In genomic region chr3:42587296-42587932, GRCm38 (mm10) we compare ENCODE assay signal across 22 mouse cellular contexts.
A peak's percentile ranks its signal among the peaks of the same experiment; 100 is the strongest.
DNase-seq lines count a peak whose midpoint lies in the region; ATAC-seq and TF ChIP-seq lines count a peak whose summit lies in the region.
"Had no signal": no experiment of that assay in that cellular context is flagged by ENCODE, and none has a peak within 500 bp of the region (broad histone marks: within the 10 kb centered on the region; RNA-seq: fewer than 3 reads in every experiment).

No protein-coding gene starts in this region.

- no peaks in the 10 kb centered on the region for H3K4me1 ChIP-seq in hindbrain, embryonic 15.5 days (replicated peaks)
- H3K4me1 ChIP-seq in hindbrain, embryonic 11.5 days (replicated peaks; ENCODE audit: control insufficient read depth, insufficient read depth, low read length), result no peaks in the 10 kb centered on the region
- no peaks in the 10 kb centered on the region for H3K4me1 ChIP-seq in forebrain, postnatal 0 days (ENCODE audit: insufficient read depth)
- H3K4me1 ChIP-seq in neural tube, embryonic 14.5 days (ENCODE audit: control insufficient read depth, insufficient read depth, low read length), result no peaks in the 10 kb centered on the region
- H3K4me1 ChIP-seq: liver, embryonic 13.5 days; megakaryocyte, embryonic 14.5 days; midbrain, embryonic 13.5 days had no signal

- TF ChIP-seq POLR2A in brain, embryonic 14.5 days (IDR thresholded peaks at IDR 0.05; ENCODE audit: borderline replicate concordance, extremely low read depth, insufficient read depth, insufficient read length, poor library complexity, severe bottlenecking), result no peak

- no peak overlapping the region for H3K4me2 ChIP-seq in hindbrain, embryonic 15.5 days
- no peak overlapping the region for H3K4me2 ChIP-seq in hindbrain, embryonic 11.5 days (replicated peaks; ENCODE audit: low read depth, low read length)
- no peak overlapping the region for H3K4me2 ChIP-seq in forebrain, postnatal 0 days (ENCODE audit: low read depth)
- H3K4me2 ChIP-seq in neural tube, embryonic 14.5 days (ENCODE audit: low read depth, low read length), result no peak overlapping the region
- H3K4me2 ChIP-seq: liver, embryonic 13.5 days; lung, embryonic 14.5 days; midbrain, embryonic 13.5 days had no signal

- no peaks in the 10 kb centered on the region for H3K27me3 ChIP-seq in hindbrain, embryonic 15.5 days
- H3K27me3 ChIP-seq in hindbrain, embryonic 11.5 days (ENCODE audit: control insufficient read depth, insufficient read depth, low read length), result no peaks in the 10 kb centered on the region
- H3K27me3 ChIP-seq in forebrain, postnatal 0 days (ENCODE audit: insufficient read depth, low read length), result no peaks in the 10 kb centered on the region
- H3K27me3 ChIP-seq in neural tube, embryonic 14.5 days (ENCODE audit: control insufficient read depth, insufficient read depth, low read length), result no peaks in the 10 kb centered on the region
- H3K27me3 ChIP-seq: liver, embryonic 13.5 days; megakaryocyte, embryonic 14.5 days; midbrain, embryonic 13.5 days had no signal

- no peaks in the 10 kb centered on the region for H3K36me3 ChIP-seq in hindbrain, embryonic 15.5 days
- no peaks in the 10 kb centered on the region for H3K36me3 ChIP-seq in hindbrain, embryonic 11.5 days (ENCODE audit: control insufficient read depth, insufficient read depth, low read length)
- no peaks in the 10 kb centered on the region for H3K36me3 ChIP-seq in forebrain, postnatal 0 days (ENCODE audit: insufficient read depth)
- H3K36me3 ChIP-seq in neural tube, embryonic 14.5 days (ENCODE audit: control insufficient read depth, insufficient read depth, low read length), result no peaks in the 10 kb centered on the region
- H3K36me3 ChIP-seq: liver, embryonic 13.5 days; midbrain, embryonic 13.5 days had no signal

- H3K4me3 ChIP-seq in hindbrain, embryonic 15.5 days, result no peak overlapping the region
- no peak overlapping the region for H3K4me3 ChIP-seq in hindbrain, embryonic 11.5 days (ENCODE audit: low read depth, low read length)
- H3K4me3 ChIP-seq in forebrain, postnatal 0 days (ENCODE audit: low read depth, low read length), result no peak overlapping the region
- no peak overlapping the region for H3K4me3 ChIP-seq in neural tube, embryonic 14.5 days (ENCODE audit: low read depth, low read length)
- H3K4me3 ChIP-seq: heart, adult 2 months; liver, embryonic 13.5 days; megakaryocyte, embryonic 14.5 days; midbrain, embryonic 13.5 days had no signal

- H3K27ac ChIP-seq in hindbrain, embryonic 15.5 days (replicated peaks), result no peak overlapping the region
- no peak overlapping the region for H3K27ac ChIP-seq in hindbrain, embryonic 11.5 days (ENCODE audit: low read depth, low read length)
- H3K27ac ChIP-seq in forebrain, postnatal 0 days (ENCODE audit: low read depth, low read length), result no peak overlapping the region
- H3K27ac ChIP-seq in neural tube, embryonic 14.5 days (ENCODE audit: low read depth, low read length), result no peak overlapping the region
- H3K27ac ChIP-seq: heart, adult 2 months; liver, embryonic 13.5 days; midbrain, embryonic 13.5 days had no signal

- no peak for TF ChIP-seq CTCF in brain, embryonic 14.5 days (IDR thresholded peaks at IDR 0.05; ENCODE audit: borderline replicate concordance, extremely low read depth, insufficient read depth, insufficient read length)
- TF ChIP-seq CTCF in forebrain, postnatal 0 days (IDR thresholded peaks at IDR 0.05; ENCODE audit: low read depth), result no peak

- ATAC-seq in hindbrain, embryonic 15.5 days (ENCODE audit: low FRiP score, low read depth), result peak; percentile 27; the same call in 1 of the 2 replicates
- no peak for ATAC-seq in hindbrain, embryonic 11.5 days (ENCODE audit: low FRiP score)
- ATAC-seq in forebrain, postnatal 0 days, result peak; percentile 56; the same call in 1 of the 2 replicates
- peak; percentile 92 for ATAC-seq in neural tube, embryonic 14.5 days (ENCODE audit: low read depth)
- ATAC-seq: midbrain, embryonic 13.5 days had no signal

- H3K9me3 ChIP-seq in hindbrain, embryonic 15.5 days, result no peaks in the 10 kb centered on the region
- H3K9me3 ChIP-seq in hindbrain, embryonic 11.5 days (ENCODE audit: control insufficient read depth, low read length), result no peaks in the 10 kb centered on the region
- no peaks in the 10 kb centered on the region for H3K9me3 ChIP-seq in forebrain, postnatal 0 days (ENCODE audit: low read length)
- no peaks in the 10 kb centered on the region for H3K9me3 ChIP-seq in neural tube, embryonic 14.5 days (ENCODE audit: control insufficient read depth, low read length)
- H3K9me3 ChIP-seq: liver, embryonic 13.5 days; megakaryocyte, embryonic 14.5 days; midbrain, embryonic 13.5 days had no signal

- WGBS in hindbrain, embryonic 15.5 days, result 57% methylated on average over 6 of the region's 6 CpGs
- 87% methylated on average over 6 of the region's 6 CpGs for WGBS in hindbrain, embryonic 11.5 days
- WGBS in forebrain, postnatal 0 days, result 37% methylated on average over 6 of the region's 6 CpGs
- 37% methylated on average over 6 of the region's 6 CpGs for WGBS in neural tube, embryonic 14.5 days

- no peak overlapping the region for H3K9ac ChIP-seq in hindbrain, embryonic 15.5 days
- H3K9ac ChIP-seq in hindbrain, embryonic 11.5 days (ENCODE audit: low read depth, low read length), result no peak overlapping the region
- no peak overlapping the region for H3K9ac ChIP-seq in forebrain, postnatal 0 days
- no peak overlapping the region for H3K9ac ChIP-seq in neural tube, embryonic 14.5 days (replicated peaks; ENCODE audit: low read depth, low read length)
- H3K9ac ChIP-seq: liver, embryonic 13.5 days; lung, embryonic 14.5 days; midbrain, embryonic 13.5 days had no signal

- no peak for DNase-seq in hindbrain, embryonic 11.5 days (ENCODE audit: low spot score)
- peak; percentile 67 for DNase-seq in brain, embryonic 14.5 days (ENCODE audit: low read depth)
- no peak for DNase-seq in forebrain, postnatal 0 days
- DNase-seq in lung, postnatal 36 days, result no peak
- no peak for DNase-seq in heart, adult 18-20 months
- DNase-seq: adrenal gland, postnatal 10 days; cerebellum, adult 2 months; cerebellum, postnatal 36 days; gastrocnemius, postnatal 25 days; heart, adult 2 months; kidney, adult 11 months; kidney, postnatal 4 days; left cerebral cortex, postnatal 4 days; liver, embryonic 13.5 days; lung, embryonic 14.5 days; right cerebral cortex, adult 18-20 months; right cerebral cortex, postnatal 4 days; thymus, postnatal 25 days had no signal
